Mouse (Mus musculus): ENCODE data around the gene Zfp418.
A peak's percentile ranks its signal among the peaks of the same experiment; 100 is the strongest.
"Not testable (repeated sequence)": the region's sequence is repeated elsewhere in the genome, so short reads cannot be mapped to it uniquely, and the experiment has no call there.

The Zfp418 gene

DNA sequence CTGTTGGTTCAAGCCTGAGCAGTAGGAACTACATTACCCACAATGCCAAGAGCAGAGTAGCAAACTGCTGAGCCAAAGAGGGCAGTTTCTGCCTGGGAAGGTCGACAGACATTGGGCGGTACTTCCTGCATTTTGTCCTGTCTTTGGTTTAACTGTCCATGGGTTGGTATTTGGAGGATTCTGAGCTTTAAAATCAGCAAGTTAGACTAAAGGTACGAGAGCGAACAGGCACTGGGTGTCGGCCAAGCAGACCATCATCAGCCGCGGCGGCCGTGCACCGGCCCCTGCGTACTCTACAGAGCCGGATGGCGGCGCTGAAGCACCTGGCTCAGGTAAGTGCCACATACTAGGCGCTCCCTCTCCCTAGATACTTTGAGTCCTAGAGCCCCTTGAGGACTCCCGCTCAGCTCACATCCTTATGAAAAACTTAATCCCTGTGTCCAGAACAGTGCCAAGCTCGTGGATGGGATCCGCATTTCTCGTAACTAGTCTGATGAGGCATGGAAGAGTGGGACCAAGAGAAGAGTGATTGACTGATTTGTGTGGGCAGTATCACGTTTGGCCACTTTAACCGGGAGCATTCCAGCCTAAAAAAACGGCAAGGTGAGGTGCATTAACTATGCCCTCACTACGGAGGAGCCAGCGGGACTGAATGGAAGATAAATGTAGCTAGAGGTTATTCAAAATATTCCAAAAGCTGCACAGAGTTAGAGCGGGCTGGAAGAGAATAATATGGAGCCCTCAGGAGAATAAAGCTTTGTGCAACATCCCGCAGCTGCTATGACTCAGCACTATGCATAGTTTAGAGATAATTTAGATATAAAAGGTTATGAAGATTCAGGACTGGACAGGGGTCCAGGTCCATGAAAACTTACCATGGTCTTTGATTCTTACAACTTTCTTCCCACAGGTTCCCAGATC, at the start of gene Zfp418:
Zfp418 (plus strand) TSS at position 104 of the 921 bp plus-strand sequence.
- DNase-seq = peak; percentile 55

DNA sequence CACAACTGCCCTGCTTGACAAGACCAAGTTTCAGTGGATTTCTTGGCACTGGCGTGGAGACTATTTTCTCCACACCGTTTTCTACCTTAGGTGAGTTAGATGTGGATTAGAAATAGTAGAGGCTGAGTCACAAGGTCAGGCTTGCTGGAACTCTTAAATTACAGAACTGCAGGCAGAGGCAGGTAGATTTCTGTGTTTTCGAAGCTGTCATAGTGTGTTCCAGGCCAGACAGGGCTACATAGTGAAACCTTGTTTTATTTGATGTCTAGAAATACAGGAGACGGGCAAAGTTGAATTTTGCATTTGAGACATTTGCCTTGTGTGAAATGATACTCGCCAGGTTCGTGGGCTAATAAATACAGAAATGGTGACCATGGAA, 49.5 kb upstream of the Zfp418 start:
- no peak for DNase-seq

DNA sequence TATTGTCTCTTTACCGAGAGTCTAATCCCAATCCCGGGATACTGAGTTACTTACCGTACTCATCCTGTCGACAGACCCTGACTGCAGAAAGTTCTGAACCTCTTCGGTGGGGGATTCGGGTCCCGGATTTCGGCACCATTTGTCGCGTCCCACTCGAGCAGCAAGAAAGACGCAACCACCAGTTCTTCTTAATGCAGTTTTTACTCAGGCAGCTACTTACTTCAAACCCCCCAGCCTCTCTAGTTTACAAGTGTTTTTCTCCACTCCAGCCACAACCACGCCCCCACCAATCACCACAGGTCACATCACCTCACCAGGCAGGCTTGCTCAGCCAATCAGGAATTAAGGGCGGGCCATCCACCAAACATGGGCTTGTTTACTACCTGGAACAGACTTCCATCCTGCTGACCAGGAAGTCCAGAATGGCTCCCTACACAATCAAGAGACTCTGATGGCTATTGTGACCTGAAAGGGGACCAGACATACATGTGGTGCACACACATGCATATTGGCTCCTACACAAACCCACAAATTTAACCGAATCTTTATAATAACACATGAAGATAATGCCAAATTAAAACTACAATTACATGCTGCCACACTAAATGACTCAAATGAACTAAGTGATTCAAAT, 40.5 kb upstream of the Zfp418 start:
- DNase-seq = not testable (repeated sequence)

DNA sequence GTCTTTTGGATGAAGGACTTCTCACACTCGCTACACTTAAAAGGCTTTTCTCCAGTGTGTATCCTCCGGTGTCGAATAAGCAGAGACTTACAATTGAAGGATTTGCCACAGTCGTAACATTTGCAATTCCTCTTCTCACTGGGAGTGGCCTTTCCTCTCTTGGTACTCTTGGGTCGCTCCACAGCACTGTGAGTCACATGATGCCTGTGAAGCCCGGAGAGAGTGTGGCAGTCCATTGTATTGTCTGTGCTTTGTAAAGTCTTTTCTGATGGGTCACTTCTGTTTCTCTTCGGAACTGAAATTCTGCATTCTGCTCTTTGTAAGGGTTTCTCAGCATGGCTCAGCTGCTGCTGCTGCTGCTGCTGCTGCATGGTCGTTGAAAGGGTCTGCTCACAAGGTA, 38.4 kb upstream of the Zfp418 start:
- DNase-seq = no peak

DNA sequence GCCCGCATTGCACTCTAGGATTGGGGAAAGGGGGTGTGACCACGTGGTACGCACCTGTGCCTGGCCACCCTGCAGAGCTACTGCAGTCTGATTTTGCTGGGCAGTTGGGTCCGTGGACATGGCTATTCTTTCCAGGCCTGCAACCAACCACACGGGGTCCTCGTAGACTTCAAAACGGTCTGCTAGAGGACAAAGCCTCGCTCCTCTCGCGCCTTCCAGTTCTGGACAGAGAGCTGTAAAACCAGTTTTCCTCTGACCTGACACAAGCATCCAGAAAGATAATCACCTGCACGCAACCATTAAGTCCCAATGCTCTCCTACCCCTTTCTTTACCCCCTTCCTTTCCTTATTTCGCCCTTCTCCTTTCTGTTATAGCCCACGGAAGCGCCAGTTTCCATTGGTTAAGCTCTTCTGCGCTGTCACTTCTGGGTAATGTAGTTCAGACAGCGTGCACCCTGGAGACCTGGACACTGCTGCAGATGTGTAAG, 34.7 kb upstream of the Zfp418 start, which contains the start of gene Zfp773:
Zfp773 (minus strand) TSS at position 377 of the 488 bp plus-strand sequence.
- peak; percentile 51 for DNase-seq

DNA sequence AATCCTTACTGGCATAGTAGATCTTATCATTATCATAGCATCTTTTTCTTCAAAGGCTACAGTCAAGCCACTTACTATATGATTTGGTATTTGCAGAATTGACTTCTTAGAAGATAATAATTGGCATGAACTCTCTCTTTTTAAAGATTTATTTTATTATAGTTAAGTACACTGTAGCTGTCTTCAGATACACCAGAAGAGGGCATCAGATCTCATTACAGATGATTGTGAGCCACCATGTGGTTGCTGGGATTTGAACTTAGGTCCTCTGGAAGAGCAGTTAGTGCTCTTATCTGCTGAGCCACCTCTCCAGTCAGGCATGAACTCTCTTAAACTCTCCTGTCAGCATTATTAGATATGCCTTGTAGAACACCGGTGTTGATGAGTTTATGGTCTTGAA, 26.9 kb upstream of the Zfp418 start:
- no peak for DNase-seq

DNA sequence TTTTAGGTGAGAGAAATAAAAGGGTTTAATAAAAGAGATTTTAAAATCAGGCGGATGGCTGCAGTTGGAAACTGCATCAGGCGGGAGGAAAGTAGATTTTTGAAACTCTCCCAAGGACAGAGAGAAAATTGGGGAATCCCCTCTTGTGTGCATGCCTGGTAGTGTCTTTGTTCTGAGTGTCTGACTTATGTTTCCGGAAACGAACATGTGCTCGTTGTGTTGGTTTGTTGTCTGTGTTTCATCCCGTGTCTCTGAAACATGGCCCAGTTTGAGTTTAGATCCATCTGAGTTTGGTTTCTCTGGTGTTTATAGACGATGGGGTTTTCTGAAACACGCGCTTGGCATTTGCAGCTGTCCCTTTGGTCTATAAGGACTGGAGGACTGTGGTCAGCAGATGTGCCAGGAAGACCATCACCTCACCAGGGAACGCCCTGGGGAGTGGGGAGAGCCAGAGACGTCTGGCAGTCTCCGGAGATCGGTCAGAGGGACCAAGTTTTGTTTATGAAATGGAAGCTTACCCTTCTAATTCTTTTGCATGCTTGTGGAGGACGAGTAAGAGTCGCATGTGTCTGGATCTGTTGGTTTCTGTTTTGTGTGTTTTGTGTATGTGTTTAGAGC, 25.0 kb upstream of the Zfp418 start:
- no peak for DNase-seq

DNA sequence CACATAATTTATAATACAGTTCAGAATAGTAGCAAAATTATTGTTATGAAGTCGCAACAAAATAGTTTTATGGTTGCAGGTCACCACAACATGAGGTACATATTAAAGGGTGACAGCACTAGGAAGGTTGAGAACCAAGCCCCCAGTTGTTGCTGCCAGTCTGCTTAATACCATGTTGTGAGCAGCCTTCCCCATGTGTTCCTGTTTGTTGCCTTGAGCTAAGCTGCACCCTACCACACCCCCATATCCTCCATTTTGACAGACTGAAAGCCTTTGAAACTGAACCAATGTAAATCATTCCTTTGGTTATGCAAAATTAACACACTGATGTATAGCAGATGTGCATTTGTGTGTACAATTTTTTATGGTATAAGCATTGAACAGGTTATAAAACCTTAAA, 14.8 kb downstream of the Zfp418 start:
- DNase-seq = no peak

DNA sequence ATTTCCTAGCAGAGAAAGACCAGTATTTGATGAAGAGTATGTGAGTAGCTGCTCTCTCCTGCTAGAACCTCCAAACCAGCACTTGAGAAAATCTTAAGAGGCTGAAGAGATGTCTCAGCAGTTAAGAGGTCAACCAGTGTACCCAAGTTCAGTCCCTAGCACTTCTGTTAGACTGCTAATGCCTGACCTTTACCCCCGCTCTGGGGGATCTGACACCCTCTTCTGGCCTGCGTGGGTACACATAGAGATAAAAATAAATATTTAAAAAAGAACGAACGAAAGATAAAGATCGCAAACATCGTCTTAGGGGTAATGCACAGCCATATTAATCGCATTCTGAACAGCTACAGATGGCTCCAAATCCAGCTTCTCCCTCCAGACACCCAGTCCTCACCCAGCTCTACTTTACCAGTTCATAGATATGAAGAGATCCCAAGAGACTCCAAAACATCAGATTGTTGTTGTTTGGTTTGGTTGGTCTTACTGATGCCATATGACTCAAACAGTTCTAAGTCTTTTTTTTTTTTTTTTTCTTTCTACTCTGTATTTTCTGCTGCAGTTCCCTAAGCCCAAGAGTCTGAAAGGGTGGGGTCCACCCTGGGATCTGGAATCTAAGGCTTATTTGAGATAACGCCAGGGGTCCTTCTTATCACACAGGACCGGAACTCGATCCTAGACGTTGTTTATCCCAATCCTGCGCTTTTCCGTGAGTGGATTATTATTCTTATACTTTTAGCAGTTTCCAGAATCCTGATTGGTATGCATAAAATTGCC, 16.5 kb downstream of the Zfp418 start:
- DNase-seq = no peak

DNA sequence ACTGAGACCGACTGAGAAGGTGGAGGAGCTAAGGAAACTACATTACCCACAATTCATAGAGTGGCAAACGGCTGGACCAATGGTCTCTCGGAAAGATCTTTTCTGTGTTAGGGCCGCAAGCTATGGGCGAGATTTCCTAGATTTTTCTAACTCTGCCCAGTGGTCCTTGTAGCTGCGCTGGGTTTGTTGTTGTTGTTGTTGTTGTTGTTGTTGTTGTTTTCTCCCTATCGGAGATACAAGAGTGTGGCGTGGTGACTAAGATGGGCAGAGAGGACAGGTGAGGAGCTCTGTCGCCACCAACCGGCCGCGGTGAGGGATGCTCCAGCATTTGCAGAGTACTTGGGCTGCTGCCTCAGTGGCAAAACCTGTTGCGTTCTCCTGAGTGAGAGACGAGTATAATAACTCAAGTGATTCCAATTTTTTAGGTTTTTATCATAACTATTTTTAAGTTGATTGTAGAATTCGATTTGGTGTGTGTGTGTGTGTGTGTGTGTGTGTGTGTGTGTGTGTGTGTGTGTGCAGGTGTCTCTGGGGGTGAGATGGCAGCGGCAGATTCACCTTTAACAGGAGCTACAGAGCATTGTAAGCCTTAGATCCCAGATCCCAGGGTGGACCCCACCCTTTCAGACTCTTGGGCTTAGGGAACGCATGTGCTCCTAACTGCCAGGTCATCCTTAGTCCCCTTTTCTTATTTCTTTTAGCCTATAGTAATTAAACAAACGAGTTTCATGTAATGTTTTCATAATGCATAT, 17.2 kb downstream of the Zfp418 start:
- peak; percentile 64 for DNase-seq

DNA sequence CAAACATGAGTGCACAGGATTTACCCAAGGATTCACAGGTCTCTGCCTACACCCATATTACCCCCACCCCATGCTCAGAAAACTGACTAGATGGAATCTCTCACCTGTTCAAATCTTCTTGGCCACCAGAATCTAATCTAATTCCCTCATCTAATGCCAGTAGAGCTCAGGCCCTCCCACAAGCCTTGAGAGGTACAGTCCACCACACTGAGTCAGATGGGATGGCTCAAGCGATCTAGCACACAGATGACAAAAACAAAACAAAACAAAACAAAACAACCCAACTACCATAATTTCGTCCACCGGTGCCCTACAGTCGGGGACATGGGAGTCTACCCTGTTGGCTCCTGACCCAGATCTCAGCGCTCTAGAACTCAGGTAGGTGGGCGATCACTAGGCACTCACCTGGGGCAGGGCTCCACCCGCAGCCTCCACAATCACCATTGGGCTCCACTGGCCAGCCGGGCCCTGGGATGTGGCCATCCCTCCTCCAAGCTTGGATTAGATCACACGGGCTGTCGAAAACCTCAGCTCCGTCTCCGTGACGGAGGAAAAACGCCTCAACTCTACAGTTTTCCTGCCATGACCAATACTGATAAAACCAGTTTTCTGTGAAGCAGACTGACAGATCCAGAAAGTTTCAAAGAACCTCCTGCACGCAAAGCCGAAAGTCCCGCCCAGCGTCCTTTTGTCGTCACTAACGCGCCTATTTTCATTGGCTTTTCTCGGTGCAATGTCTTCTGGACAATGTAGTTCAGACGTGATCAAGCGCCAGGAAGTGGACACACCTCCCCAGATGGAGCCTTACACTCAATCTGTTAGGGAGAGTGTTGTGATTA, 38.4 kb downstream of the Zfp418 start, which contains the start of gene Zfp772:
Zfp772 (minus strand) TSS at position 686 of the 839 bp plus-strand sequence.
- DNase-seq = peak; percentile 40

Measured in cerebellum, adult 11 months (tissue).